Mouse (Mus musculus): Measurements from ENCODE around the gene Oaz3.

The Oaz3 gene

GRCm38 (mm10) chr3:94443597-94443964 is at the start of gene Oaz3:
Oaz3 (minus strand) TSS chr3:94443915.
- DNase-seq (ENCODE audit: low spot score in 2 of 2): peak in 1 of 2 experiments; percentile 12

GRCm38 (mm10) chr3:94487581-94487980 is 43.9 kb upstream of the Oaz3 start:
- no peak for DNase-seq (ENCODE audit: low spot score in 2 of 2)

- DNase-seq (ENCODE audit: low spot score in 2 of 2): no peak
Observed at GRCm38 (mm10) chr3:94485922-94486321, 42.2 kb upstream of the Oaz3 start.

GRCm38 (mm10) chr3:94483790-94484439 is 40.2 kb upstream of the Oaz3 start:
- peak; percentile 97 for DNase-seq (ENCODE audit: low spot score in 2 of 2)

- no peak for DNase-seq (ENCODE audit: low spot score in 2 of 2)
Observed at GRCm38 (mm10) chr3:94482764-94483385, 39.2 kb upstream of the Oaz3 start.

GRCm38 (mm10) chr3:94481429-94481828 is 37.7 kb upstream of the Oaz3 start:
- no peak for DNase-seq (ENCODE audit: low spot score in 2 of 2)

GRCm38 (mm10) chr3:94480291-94480884 is 36.7 kb upstream of the Oaz3 start, which contains the start of gene Riiad1:
Riiad1 (minus strand) TSS chr3:94480341.
- no peak for DNase-seq (ENCODE audit: low spot score in 2 of 2)

GRCm38 (mm10) chr3:94479564-94479963 is 35.8 kb upstream of the Oaz3 start:
- no peak for DNase-seq (ENCODE audit: low spot score in 2 of 2)

GRCm38 (mm10) chr3:94478591-94479169 is 35.0 kb upstream of the Oaz3 start:
- no peak for DNase-seq (ENCODE audit: low spot score in 2 of 2)

- DNase-seq (ENCODE audit: low spot score in 2 of 2): peak in 1 of 2 experiments; percentile 77
Observed at GRCm38 (mm10) chr3:94477981-94478422, 34.3 kb upstream of the Oaz3 start, which contains the start of gene Celf3. Celf3 (plus strand) TSS chr3:94478295.

GRCm38 (mm10) chr3:94477444-94477843 is 33.7 kb upstream of the Oaz3 start:
- peak; percentile 58 to 77 for DNase-seq (ENCODE audit: low spot score in 2 of 2)

- no peak for DNase-seq (ENCODE audit: low spot score in 2 of 2)
Observed at GRCm38 (mm10) chr3:94476301-94477035, 32.8 kb upstream of the Oaz3 start.

- DNase-seq (ENCODE audit: low spot score in 2 of 2): no peak
Observed at GRCm38 (mm10) chr3:94473567-94474232, 30.0 kb upstream of the Oaz3 start.

- DNase-seq (ENCODE audit: low spot score in 2 of 2): no peak
Observed at GRCm38 (mm10) chr3:94473115-94473505, 29.4 kb upstream of the Oaz3 start.

- no peak for DNase-seq (ENCODE audit: low spot score in 2 of 2)
Observed at GRCm38 (mm10) chr3:94472447-94473114, 28.9 kb upstream of the Oaz3 start.

GRCm38 (mm10) chr3:94468931-94469330 is 25.2 kb upstream of the Oaz3 start:
- no peak for DNase-seq (ENCODE audit: low spot score in 2 of 2)

- DNase-seq (ENCODE audit: low spot score in 2 of 2): peak; percentile 66 to 74
Observed at GRCm38 (mm10) chr3:94465632-94466430, 22.1 kb upstream of the Oaz3 start.

- no peak for DNase-seq (ENCODE audit: low spot score in 2 of 2)
Observed at GRCm38 (mm10) chr3:94463926-94464578, 20.3 kb upstream of the Oaz3 start.

- no peak for DNase-seq (ENCODE audit: low spot score in 2 of 2)
Observed at GRCm38 (mm10) chr3:94459834-94460233, 16.1 kb upstream of the Oaz3 start.

Measured in right cerebral cortex, postnatal 36 days (tissue).